Comparison of ENCODE assay signal across 9 mouse cellular contexts in the genomic region with DNA sequence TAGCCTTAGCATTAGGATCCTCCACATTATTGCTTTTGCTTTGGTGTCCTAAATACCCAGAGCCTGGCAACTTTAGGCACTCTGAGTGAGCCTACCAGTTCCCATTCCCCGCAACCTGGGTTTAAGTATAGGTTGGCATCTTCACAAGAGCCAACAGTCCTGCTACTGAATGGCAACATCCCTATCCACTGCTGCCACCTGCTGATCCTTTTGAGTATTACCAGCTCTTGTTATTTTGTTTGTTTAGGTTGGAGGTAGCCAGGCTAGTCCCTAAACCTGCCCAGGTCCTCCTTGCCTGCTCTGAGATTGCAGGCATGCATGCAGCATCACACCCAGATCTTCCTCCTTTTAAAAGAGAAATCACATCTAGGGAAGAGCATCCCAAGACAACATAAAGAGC. TPM values are rescaled to one million over a fixed set of nuclear protein-coding genes. Genes with fewer than 3 reads are reported as not detected.
DNase-seq lines count a peak whose midpoint lies in the region; ATAC-seq and TF ChIP-seq lines count a peak whose summit lies in the region.
"Not testable (repeated sequence)": the region's sequence is repeated elsewhere in the genome, so short reads cannot be mapped to it uniquely, and the experiment has no call there.
"Had no signal": no experiment of that assay in that cellular context is flagged by ENCODE, and none has a peak within 500 bp of the region (broad histone marks: within the 10 kb centered on the region; RNA-seq: fewer than 3 reads in every experiment).

No protein-coding gene starts in this region.

- H3K4me3 ChIP-seq in cortical plate, adult 2 months (ENCODE audit: insufficient read depth, low read length) = not testable (repeated sequence)

- TF ChIP-seq POLR2A in cortical plate, adult 2 months (IDR thresholded peaks at IDR 0.05; ENCODE audit: extremely low read depth, insufficient read depth, low read length) = not testable (repeated sequence)

- intact Hi-C loops in left cerebral cortex, postnatal 10 days (cut with DNase I) = loop anchor here (2.0 to 5.0 kb wide), 2 partner anchors 71 to 671 kb away; no protein-coding TSS in a partner anchor

- not testable (repeated sequence) for H3K4me1 ChIP-seq in cortical plate, adult 2 months (ENCODE audit: control insufficient read depth, insufficient read depth, low read length)

- peak; percentile 94 for DNase-seq in heart, adult 11 months
- peak; percentile 77 for DNase-seq in kidney, adult 18-20 months
- DNase-seq in left cerebral cortex, postnatal 10 days (ENCODE audit: extremely low spot score in 1 of 2, low spot score in 2 of 2) = peak; percentile 61 to 88
- DNase-seq in right cerebral cortex, postnatal 25 days = peak; percentile 49
- DNase-seq in yolk sac, embryonic 10.5 days (ENCODE audit: low spot score) = peak; percentile 42

- peak; percentile 53 for ATAC-seq in activated CD4-positive, CD25-positive, alpha-beta regulatory T cell, adult 4 months
- ATAC-seq in megakaryocyte-erythroid progenitor cell, adult 5-6 weeks (replicated peaks; ENCODE audit: low FRiP score, low TSS enrichment, poor library complexity, severe bottlenecking) = peak; percentile 77

- H3K27ac ChIP-seq in cortical plate, adult 2 months (ENCODE audit: insufficient read depth, low read length) = not testable (repeated sequence)

- TF ChIP-seq CTCF in cortical plate, adult 2 months (IDR thresholded peaks at IDR 0.05; ENCODE audit: extremely low read depth, insufficient read depth, low read length) = peak; percentile 58

RNA-seq across cellular contexts. Expression of a gene that starts 7.3 kb away (rescaled TPM):
- polyA plus RNA-seq in activated CD4-positive, CD25-positive, alpha-beta regulatory T cell, adult 4 months (2017; shearing (Covaris generic)) = 1 to 10 TPM; 3.7 to 6.6 TPM
- 6.9 and 8.1 TPM in 2 replicates for polyA plus RNA-seq in cortical plate, adult 2 months (2012; rRNA removed)
- 1 to 10 TPM; 2.5 to 3.7 TPM for total RNA-seq in left cerebral cortex, postnatal 10 days (2021)
- total RNA-seq in megakaryocyte-erythroid progenitor cell, adult 5-6 weeks (2014; fragmentation: Nextera tagmentation) = not detected in 2 replicates
- not detected in 2 replicates for total RNA-seq in megakaryocyte-erythroid progenitor cell, adult 5-6 weeks (2017)

RNA-seq across cellular contexts. Expression of a gene that starts 7.4 kb away (rescaled TPM):
- 10 to 100 TPM; 11.7 to 15.5 TPM for polyA plus RNA-seq in activated CD4-positive, CD25-positive, alpha-beta regulatory T cell, adult 4 months (2017; shearing (Covaris generic))
- polyA plus RNA-seq in cortical plate, adult 2 months (2012; rRNA removed) = 31.6 and 34.1 TPM in 2 replicates
- 10 to 100 TPM; 11.2 to 14.0 TPM for total RNA-seq in left cerebral cortex, postnatal 10 days (2021)
- total RNA-seq in megakaryocyte-erythroid progenitor cell, adult 5-6 weeks (2014; fragmentation: Nextera tagmentation) = not detected in 2 replicates
- total RNA-seq in megakaryocyte-erythroid progenitor cell, adult 5-6 weeks (2017) = 0.76 TPM in 1 of 2 replicates, not detected in the other

RNA-seq across cellular contexts. Expression of a gene that starts 15.9 kb away (rescaled TPM):
- polyA plus RNA-seq in activated CD4-positive, CD25-positive, alpha-beta regulatory T cell, adult 4 months (2017; shearing (Covaris generic)) = not detected
- polyA plus RNA-seq in cortical plate, adult 2 months (2012; rRNA removed) = not detected in 2 replicates
- total RNA-seq in left cerebral cortex, postnatal 10 days (2021) = not detected
- not detected in 2 replicates for total RNA-seq in megakaryocyte-erythroid progenitor cell, adult 5-6 weeks (2014; fragmentation: Nextera tagmentation)
- not detected in 2 replicates for total RNA-seq in megakaryocyte-erythroid progenitor cell, adult 5-6 weeks (2017)
- polyA plus RNA-seq: embryonic facial prominence, embryonic 12.5 days had no signal

RNA-seq across cellular contexts. Expression of a gene that starts 24.1 kb away (rescaled TPM):
- not detected for polyA plus RNA-seq in activated CD4-positive, CD25-positive, alpha-beta regulatory T cell, adult 4 months (2017; shearing (Covaris generic))
- not detected in 2 replicates for polyA plus RNA-seq in cortical plate, adult 2 months (2012; rRNA removed)
- not detected for total RNA-seq in left cerebral cortex, postnatal 10 days (2021)
- not detected in 2 replicates for total RNA-seq in megakaryocyte-erythroid progenitor cell, adult 5-6 weeks (2014; fragmentation: Nextera tagmentation)
- total RNA-seq in megakaryocyte-erythroid progenitor cell, adult 5-6 weeks (2017) = not detected in 2 replicates
- polyA plus RNA-seq: embryonic facial prominence, embryonic 12.5 days had no signal

RNA-seq across cellular contexts. Expression of a gene that starts 25.4 kb away (rescaled TPM):
- 1 to 10 TPM; 1.9 to 6.0 TPM for polyA plus RNA-seq in activated CD4-positive, CD25-positive, alpha-beta regulatory T cell, adult 4 months (2017; shearing (Covaris generic))
- 0.50 and 0.68 TPM in 2 replicates for polyA plus RNA-seq in cortical plate, adult 2 months (2012; rRNA removed)
- not detected for total RNA-seq in left cerebral cortex, postnatal 10 days (2021)
- total RNA-seq in megakaryocyte-erythroid progenitor cell, adult 5-6 weeks (2014; fragmentation: Nextera tagmentation) = 2.8 and 14.6 TPM in 2 replicates
- total RNA-seq in megakaryocyte-erythroid progenitor cell, adult 5-6 weeks (2017) = 14.8 and 44.0 TPM in 2 replicates

Comparison
In these comparisons a context has a peak if more than half of its experiments do, and no peak if none do; other contexts are left out.
1. DNase-seq: peak in every context shown above with its lines; median percentile 94 in heart, adult 11 months; 77 in kidney, adult 18-20 months; 74 in left cerebral cortex, postnatal 10 days; 49 in right cerebral cortex, postnatal 25 days; 42 in yolk sac, embryonic 10.5 days.
2. RNA of a gene that starts 7.4 kb away (total RNA-seq): 11.2 to 14.0 TPM in left cerebral cortex, postnatal 10 days; 0.76 TPM in megakaryocyte-erythroid progenitor cell, adult 5-6 weeks; every median in the first group is over 4 times any median in the second.